Mouse (Mus musculus) E14TG2a.4 (cell line): ENCODE measurements at regions not wholly inside any gene's neighbourhood (a gene's known extent, or its start where the extent isn't known, plus 50 kb on each side); places are given as distances from the start of the nearest gene placed in this dataset.

Experiments
- CTCF ChIP-seq: conservative IDR thresholded peaks from 2 replicates; pipeline ENCODE4 v1.5.1; 2014; ENCODE audit warnings: low read length
- NANOG ChIP-seq: IDR thresholded peaks from 2 replicates; pipeline ENCODE4 v1.6.1; 2014; ENCODE audit warnings: borderline replicate concordance, low read length, mixed read lengths
- POU5F1 ChIP-seq: IDR thresholded peaks from 2 replicates; pipeline ENCODE4 v1.6.1; 2014; ENCODE audit warnings: low read length, borderline replicate concordance

DNA sequence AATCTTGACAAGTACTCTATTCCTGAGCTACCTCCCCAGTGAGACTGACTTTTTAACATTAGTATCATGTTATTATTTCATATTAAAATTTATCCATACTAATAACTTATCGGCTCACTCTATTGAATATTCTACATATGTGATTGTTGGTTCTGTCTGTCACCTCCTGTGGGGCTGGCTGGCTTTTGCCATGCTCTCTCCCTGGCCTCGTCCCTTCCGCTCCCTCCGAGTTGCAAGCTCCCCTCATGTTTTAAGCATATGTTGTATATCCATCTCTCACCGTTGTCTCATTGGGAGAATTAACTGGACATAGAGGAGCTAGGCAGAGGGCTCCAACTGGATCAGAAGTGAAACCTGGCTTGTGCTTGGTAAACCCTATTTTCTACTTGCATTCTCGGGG is 81.9 kb upstream of the Klf14 start:
- TF ChIP-seq CTCF: no peak
- TF ChIP-seq NANOG: no peak
- TF ChIP-seq POU5F1: no peak
